Mouse (Mus musculus) T-cell, adult 2 months (primary cell): ENCODE measurements at regions not wholly inside any gene's neighbourhood (a gene's known extent, or its start where the extent isn't known, plus 50 kb on each side); places are given as distances from the start of the nearest gene placed in this dataset.

ENCODE experiments used
- DNase-seq: peaks from one replicate; pipeline ENCODE4 v3.0.0; 2022; ENCODE audit warnings: low spot score

DNA sequence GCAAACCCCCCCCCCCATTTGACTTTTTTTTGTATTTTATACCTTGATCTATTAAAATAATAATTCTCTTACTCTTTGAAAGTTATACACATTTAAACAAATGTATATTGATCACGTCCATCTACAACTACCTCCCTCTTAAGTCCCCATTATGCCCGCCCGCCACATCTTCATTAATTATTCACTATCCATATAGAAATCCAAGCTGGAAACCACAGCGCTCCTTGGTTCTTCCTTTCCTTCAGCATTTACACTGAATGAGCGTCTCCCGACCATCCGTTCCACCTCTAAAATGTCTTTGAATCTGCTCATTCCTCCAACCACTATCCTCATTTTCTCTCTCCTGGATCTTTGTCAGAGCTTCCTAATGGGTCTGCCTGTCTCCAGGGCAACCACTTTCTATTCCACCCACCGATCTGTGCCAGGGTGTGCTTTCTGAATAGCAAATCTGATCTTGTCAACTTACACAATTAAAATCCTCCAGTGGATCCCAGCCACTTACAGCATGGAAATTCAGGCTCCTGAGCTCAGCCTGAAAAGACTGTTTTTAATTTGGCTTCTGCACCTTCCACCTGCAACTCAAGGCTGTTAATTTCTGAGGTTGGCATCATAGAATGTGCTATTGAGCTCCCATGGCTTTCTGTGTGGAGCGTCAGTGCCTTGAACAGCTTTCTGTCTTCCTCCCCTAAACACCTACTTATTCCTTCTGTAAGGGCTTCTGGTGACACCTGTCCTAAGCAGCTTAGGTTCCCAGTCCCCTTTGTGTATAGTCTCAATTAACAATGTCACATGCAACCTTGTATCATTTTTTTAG lies 265.5 kb downstream of the Spry2 start:
- DNase-seq, result no peak

GRCm38 (mm10) chr14:105630444-105630843 lies 266.2 kb downstream of the Spry2 start:
- DNase-seq, result no peak

GRCm38 (mm10) chr14:105628673-105629072 lies 267.9 kb downstream of the Spry2 start:
- no peak for DNase-seq

GRCm38 (mm10) chr14:105624387-105624786 lies 272.2 kb downstream of the Spry2 start:
- no peak for DNase-seq

DNA sequence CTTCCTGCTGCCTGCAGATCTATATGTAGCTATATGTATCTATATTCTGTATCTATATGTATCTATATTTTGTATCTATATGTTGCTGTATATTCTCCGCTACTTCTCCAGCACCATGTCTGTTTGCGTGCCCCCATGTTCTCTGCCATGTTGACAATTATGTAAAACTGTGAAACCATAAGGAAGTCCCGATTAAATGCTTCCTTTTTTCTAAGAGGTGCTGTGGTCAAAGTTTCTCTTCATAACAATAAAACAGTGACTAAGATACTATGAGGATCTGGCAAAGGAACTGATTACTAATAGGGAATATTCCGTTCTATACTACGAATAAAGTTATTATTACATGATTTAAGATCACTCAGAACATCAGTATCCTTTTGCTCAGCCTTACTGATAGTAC lies 274.5 kb downstream of the Spry2 start:
- DNase-seq, result no peak

- DNase-seq, result no peak
Measured at GRCm38 (mm10) chr14:105621124-105621523, 275.5 kb downstream of the Spry2 start.

GRCm38 (mm10) chr14:105619449-105619848 lies 277.2 kb downstream of the Spry2 start:
- DNase-seq, result no peak

DNA sequence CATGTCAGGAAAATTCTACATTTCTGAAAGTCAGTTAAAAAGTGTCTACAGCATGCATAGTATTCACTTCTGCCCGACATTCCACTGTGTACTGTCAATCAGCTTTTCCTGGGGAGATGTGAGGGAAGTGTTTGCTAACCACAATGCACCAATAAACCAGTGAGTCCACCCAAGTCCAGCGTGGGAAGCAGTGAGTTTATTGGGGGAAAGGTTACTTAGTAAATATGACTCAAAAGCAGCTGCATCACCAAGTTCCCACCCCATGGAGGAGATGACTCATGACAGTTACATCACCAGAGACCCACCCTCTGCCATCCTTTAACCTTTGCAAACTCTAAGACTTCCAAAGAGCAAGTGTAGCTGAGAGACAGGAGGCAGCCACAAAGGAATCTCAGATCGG lies 280.9 kb downstream of the Spry2 start:
- no peak for DNase-seq

- DNase-seq, result no peak
Measured at GRCm38 (mm10) chr14:105612794-105613193, 283.8 kb downstream of the Spry2 start.

- no peak for DNase-seq
Measured at GRCm38 (mm10) chr14:105608804-105609203, 287.8 kb downstream of the Spry2 start.

DNA sequence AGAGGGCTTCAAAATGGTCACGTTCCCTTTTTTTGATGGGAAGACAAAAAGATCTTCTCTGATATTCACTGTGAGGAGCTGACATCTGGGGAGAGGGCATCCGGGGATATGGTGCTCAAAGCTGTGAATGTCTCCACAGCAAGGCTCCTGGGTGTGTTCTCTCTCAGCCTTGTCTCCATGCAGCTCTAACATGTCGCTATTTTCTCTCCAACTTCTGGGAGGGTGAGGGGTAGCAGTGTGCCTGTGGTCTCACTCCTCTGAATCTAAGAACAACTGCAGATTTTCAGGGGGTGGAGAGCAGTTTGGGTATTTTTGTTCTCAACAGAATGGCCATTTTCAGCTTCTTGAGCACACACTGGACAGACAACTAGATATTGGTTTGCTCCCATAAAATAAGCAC lies 290.1 kb downstream of the Spry2 start:
- DNase-seq, result no peak

- no peak for DNase-seq
Measured at GRCm38 (mm10) chr14:105604451-105604850, 292.2 kb downstream of the Spry2 start.

GRCm38 (mm10) chr14:105603047-105603461 lies 293.6 kb downstream of the Spry2 start:
- DNase-seq, result no peak

- DNase-seq, result no peak
Measured at GRCm38 (mm10) chr14:105599550-105600453, 296.8 kb downstream of the Spry2 start.

DNA sequence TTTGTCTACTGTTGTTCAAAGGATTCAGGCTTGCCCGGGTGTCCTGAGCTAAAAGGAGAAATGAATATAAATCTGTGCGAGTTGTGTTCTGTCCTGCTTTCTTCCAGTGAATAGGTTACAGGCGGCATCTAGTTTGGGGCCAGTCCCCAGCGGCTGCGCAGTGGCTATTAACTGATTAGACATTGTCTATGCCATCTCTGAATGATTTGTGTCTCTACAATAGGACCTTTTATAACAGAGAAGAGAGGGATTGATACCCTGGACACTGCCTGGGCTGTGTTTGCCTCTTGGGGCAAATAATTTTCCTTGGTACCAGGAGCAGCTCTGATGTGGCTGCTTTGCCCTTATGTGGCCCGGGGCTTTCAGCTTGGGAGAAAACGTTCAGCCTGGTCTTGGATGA lies 306.9 kb downstream of the Spry2 start:
- no peak for DNase-seq

DNA sequence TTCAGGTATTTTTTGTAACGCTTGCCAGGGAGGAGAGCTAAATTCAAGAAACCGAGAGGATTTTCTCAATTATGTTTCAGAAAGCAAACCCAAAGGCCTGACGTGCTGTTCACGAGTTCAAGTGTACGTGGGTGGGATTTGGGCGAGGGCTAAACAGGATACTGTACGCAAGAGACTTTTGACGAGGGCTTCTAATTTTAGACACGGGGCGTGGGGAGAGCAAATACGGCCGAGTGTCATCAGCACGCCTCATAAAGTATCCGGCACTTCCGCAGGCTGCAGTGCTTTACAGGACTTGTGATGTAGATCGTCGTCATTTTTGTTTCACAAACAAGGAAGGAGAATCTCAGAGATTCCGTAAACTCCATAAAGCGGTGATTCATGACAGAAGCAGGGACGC lies 307.4 kb downstream of the Spry2 start:
- DNase-seq, result no peak

- no peak for DNase-seq
Measured at GRCm38 (mm10) chr14:105588391-105589163, 308.0 kb downstream of the Spry2 start.

- DNase-seq, result no peak
Measured at GRCm38 (mm10) chr14:105588029-105588390, 308.6 kb downstream of the Spry2 start.

DNA sequence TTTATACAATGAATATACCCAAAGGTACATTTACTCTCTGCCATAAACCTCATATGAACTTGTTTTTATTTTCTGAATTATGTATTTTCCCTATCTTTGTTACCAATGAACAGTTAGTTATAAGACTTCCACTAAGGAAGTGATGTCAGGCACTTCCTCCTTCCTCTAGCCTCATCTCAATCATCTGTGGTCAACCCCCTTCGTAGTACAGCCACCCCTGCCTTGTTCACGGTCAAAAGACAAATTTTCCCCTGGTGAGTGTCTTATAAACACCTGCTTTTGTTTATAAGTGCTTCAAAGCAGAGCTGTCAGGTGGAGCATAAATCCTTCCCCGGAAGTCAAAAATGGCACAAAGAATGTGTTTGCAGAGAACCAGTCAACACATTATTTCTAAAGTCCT lies 312.0 kb downstream of the Spry2 start:
- no peak for DNase-seq

DNA sequence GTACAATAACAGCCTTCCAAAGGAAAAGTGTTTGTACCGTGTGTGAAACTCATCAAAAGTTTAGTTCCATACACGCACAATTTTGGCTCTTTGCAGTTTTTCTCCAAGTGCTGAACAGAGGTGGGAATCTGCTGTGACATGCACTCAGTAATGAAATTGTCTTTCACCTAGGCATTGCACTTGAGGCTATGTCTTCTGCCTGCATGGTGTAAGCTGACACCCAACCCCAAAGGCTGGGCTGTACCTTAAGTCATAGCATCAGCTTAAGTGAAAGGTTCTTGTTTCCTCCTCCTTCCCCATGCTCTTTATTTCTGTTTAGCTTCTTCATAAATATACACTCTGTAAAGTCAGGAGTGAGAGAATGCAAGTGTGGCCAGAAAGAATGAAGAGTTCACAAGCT lies 313.1 kb downstream of the Spry2 start:
- DNase-seq, result no peak

GRCm38 (mm10) chr14:105576266-105576665 lies 317.9 kb downstream of the Ndfip2 start:
- DNase-seq, result no peak
